Mouse (Mus musculus): Measurements from ENCODE around the gene Nav3. TPM values are rescaled to one million over a fixed set of nuclear protein-coding genes. Genes with fewer than 3 reads are reported as not detected.

The Nav3 gene
- polyA plus RNA-seq, 1 experiment from 2014 or later: 0.96 TPM

DNA sequence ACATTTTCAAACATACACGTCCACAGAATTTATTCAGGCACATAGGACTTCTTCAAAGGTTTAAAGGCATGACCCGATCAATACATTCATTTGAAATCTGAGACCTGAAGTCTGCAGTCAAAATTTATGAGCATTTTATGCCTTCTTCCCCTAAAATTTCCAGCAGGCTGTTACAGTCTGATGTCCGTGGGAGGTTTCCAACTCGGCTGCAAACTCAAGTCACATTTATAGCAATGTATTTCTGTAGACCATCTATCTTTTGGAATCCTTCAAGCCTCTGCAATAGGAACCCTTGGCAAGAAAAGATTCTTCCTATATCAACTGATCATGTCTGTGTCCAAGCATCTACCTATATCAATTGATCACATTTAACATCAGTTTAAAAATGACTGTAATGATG is 13.4 kb upstream of the Nav3 start:
- no peak overlapping the region for H3K9ac ChIP-seq (ENCODE audit: low read length)
- WGBS: 68% methylated on average over 4 of the region's 4 CpGs
- no peaks in the 10 kb centered on the region for H3K27me3 ChIP-seq (ENCODE audit: control insufficient read depth, insufficient read depth, low read length)
- H3K27ac ChIP-seq (replicated peaks): no peak overlapping the region
- H3K36me3 ChIP-seq (ENCODE audit: control insufficient read depth, insufficient read depth, low read length): no peaks in the 10 kb centered on the region
- TF ChIP-seq EP300 (optimal IDR thresholded peaks at IDR 0.05) (no peak), CTCF (IDR thresholded peaks at IDR 0.05; ENCODE audit: low read depth) (no peak)
- H3K4me1 ChIP-seq (replicated peaks; ENCODE audit: control insufficient read depth, insufficient read depth): no peaks in the 10 kb centered on the region
- DNase-seq (ENCODE audit: low spot score): no peak
- H3K9me3 ChIP-seq (ENCODE audit: control insufficient read depth, low read length): no peaks in the 10 kb centered on the region
- H3K4me2 ChIP-seq (replicated peaks; ENCODE audit: low read depth): no peak overlapping the region
- ATAC-seq (ENCODE audit: low FRiP score, low TSS enrichment): no peak
- no peak overlapping the region for H3K4me3 ChIP-seq (ENCODE audit: low read depth, low read length)

DNA sequence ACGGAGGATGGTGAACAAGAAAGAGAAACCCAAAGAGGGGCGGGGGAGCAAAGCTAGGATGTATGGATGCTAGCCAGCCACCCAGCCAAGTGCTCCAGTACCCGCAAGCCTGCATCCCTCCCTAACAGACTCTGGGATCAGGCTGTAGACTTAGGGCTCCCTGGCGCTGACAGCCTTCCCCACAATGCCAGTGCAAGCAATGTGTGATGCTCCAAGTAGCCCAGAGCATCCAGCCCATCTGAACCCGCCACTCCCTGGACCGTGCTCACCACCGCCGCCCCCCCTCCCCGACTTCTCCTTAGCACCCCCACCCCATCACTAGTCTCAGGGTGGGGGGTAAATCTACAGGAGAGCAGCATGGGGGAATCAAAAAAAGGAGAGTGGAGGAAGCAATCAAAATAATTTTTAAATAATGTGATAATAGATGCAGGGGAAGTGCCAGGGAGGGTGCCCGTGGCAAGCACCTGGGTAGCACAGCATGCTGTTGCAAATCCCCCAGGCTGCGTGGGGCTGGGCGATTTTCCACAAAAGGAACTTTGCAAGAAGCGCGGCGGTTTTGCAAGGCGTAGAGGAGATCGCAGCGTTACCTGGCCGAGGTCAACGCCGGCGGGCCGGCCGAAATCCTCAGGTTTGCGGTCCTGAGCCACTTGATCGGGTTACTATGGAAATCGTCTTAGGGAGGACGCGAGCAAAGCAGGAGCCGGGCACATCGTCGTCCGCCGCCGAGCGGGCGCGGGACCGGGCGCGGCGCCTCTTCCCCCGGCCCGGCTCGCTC is 754 bp downstream of the Nav3 start:
- peak; percentile 14 for DNase-seq (ENCODE audit: low spot score)
- Histone ChIP-seq H3K36me3 (ENCODE audit: control insufficient read depth, insufficient read depth, low read length) (no peaks in the 10 kb centered on the region), H3K27me3 (ENCODE audit: control insufficient read depth, insufficient read depth, low read length) (no peaks in the 10 kb centered on the region), H3K4me1 (replicated peaks; ENCODE audit: control insufficient read depth, insufficient read depth) (no peaks in the 10 kb centered on the region), H3K4me3 (ENCODE audit: low read depth, low read length) (peak overlapping the region; percentile 53), H3K9ac (ENCODE audit: low read length) (peak overlapping the region; percentile 63), H3K9me3 (ENCODE audit: control insufficient read depth, low read length) (no peaks in the 10 kb centered on the region), H3K27ac (replicated peaks) (no peak overlapping the region), H3K4me2 (replicated peaks; ENCODE audit: low read depth) (peak overlapping the region; percentile 88)
- ATAC-seq (ENCODE audit: low FRiP score, low TSS enrichment): peak; percentile 24; the same call in 1 of the 2 replicates
- TF ChIP-seq CTCF (IDR thresholded peaks at IDR 0.05; ENCODE audit: low read depth): no peak
- TF ChIP-seq EP300 (optimal IDR thresholded peaks at IDR 0.05): no peak
- WGBS: 1% methylated on average over 45 of the region's 45 CpGs

DNA sequence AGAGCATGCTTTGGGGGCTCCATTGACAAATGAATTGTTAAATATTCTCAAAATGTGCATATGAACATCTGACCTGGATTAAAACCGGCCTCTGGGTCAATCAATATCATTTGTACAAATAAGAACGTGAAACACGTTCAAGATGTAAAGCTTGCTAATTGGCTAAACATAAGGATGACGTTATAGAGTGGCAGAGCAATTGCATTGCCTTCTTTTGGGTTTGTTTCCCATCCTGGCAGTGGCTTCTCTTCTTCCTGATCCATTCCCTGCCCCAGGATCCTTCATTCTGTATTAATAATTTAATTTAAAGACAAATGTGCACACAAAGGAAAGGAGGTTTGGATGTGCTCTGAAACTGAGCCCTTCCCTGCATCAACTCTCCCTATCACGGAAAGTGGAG is 2.4 kb downstream of the Nav3 start:
- Histone ChIP-seq H3K9me3 (ENCODE audit: control insufficient read depth, low read length) (no peaks in the 10 kb centered on the region), H3K4me2 (replicated peaks; ENCODE audit: low read depth) (no peak overlapping the region), H3K36me3 (ENCODE audit: control insufficient read depth, insufficient read depth, low read length) (no peaks in the 10 kb centered on the region), H3K9ac (ENCODE audit: low read length) (no peak overlapping the region), H3K27me3 (ENCODE audit: control insufficient read depth, insufficient read depth, low read length) (no peaks in the 10 kb centered on the region), H3K27ac (replicated peaks) (no peak overlapping the region), H3K4me3 (ENCODE audit: low read depth, low read length) (no peak overlapping the region), H3K4me1 (replicated peaks; ENCODE audit: control insufficient read depth, insufficient read depth) (no peaks in the 10 kb centered on the region)
- ATAC-seq (ENCODE audit: low FRiP score, low TSS enrichment): no peak
- TF ChIP-seq EP300 (optimal IDR thresholded peaks at IDR 0.05): no peak
- no peak for TF ChIP-seq CTCF (IDR thresholded peaks at IDR 0.05; ENCODE audit: low read depth)
- no peak for DNase-seq (ENCODE audit: low spot score)
- WGBS: 58% methylated on average over 5 of the region's 5 CpGs

DNA sequence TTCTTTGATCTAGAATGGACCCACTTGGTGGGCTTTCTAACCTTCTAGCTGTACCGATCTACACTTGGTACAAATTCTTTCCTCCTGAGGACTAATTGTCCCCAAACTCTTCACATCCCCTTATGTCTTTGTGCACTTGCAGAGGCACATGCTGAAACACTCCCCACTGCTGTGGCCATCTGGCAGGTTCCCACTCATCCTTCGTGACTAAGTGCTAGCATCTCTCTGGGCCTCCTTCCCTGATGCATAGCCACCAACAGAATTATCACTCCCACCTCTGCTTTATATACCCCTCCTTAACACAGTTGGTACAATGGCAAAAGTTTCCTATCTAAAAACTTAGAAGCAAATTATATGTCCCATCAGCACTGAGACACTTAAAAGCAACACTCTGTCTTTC is 15.6 kb downstream of the Nav3 start:
- no peak for ATAC-seq (ENCODE audit: low FRiP score, low TSS enrichment)
- H3K9ac ChIP-seq (ENCODE audit: low read length): no peak overlapping the region
- H3K9me3 ChIP-seq (ENCODE audit: control insufficient read depth, low read length): no peaks in the 10 kb centered on the region
- H3K4me3 ChIP-seq (ENCODE audit: low read depth, low read length): no peak overlapping the region
- H3K4me2 ChIP-seq (replicated peaks; ENCODE audit: low read depth): no peak overlapping the region
- no peaks in the 10 kb centered on the region for H3K4me1 ChIP-seq (replicated peaks; ENCODE audit: control insufficient read depth, insufficient read depth)
- H3K27me3 ChIP-seq (ENCODE audit: control insufficient read depth, insufficient read depth, low read length): no peaks in the 10 kb centered on the region
- no peak for TF ChIP-seq CTCF (IDR thresholded peaks at IDR 0.05; ENCODE audit: low read depth)
- no peak for TF ChIP-seq EP300 (optimal IDR thresholded peaks at IDR 0.05)
- H3K27ac ChIP-seq (replicated peaks): no peak overlapping the region
- H3K36me3 ChIP-seq (ENCODE audit: control insufficient read depth, insufficient read depth, low read length): no peaks in the 10 kb centered on the region
- WGBS: 86% methylated on average over 2 of the region's 2 CpGs
- DNase-seq (ENCODE audit: low spot score): no peak

DNA sequence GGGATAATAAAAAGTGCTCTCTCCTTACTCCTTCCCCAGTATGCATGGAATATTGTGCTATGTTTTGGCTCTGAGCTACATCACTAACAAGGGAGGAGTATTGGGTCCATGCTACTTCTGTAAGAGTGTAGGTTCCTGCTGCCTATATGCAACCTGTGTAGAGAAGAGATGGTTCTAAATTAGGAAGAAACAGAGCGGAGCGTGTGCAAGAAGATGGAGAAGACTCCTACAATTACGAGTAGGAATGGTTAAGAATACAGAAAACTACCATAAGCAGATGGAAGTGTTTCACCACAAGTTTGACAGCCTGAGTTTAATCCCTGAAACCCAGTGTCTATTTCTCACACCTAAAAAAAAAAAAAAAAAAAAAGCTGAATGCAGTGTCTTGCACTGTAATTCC is 24.9 kb downstream of the Nav3 start:
- no peak for DNase-seq (ENCODE audit: low spot score)
- H3K27me3 ChIP-seq (ENCODE audit: control insufficient read depth, insufficient read depth, low read length): no peaks in the 10 kb centered on the region
- no peaks in the 10 kb centered on the region for H3K9me3 ChIP-seq (ENCODE audit: control insufficient read depth, low read length)
- ATAC-seq (ENCODE audit: low FRiP score, low TSS enrichment): no peak
- H3K4me1 ChIP-seq (replicated peaks; ENCODE audit: control insufficient read depth, insufficient read depth): no peaks in the 10 kb centered on the region
- TF ChIP-seq CTCF (IDR thresholded peaks at IDR 0.05; ENCODE audit: low read depth) (no peak), EP300 (optimal IDR thresholded peaks at IDR 0.05) (no peak)
- 91% methylated on average over 3 of the region's 3 CpGs for WGBS
- H3K27ac ChIP-seq (replicated peaks): no peak overlapping the region
- H3K36me3 ChIP-seq (ENCODE audit: control insufficient read depth, insufficient read depth, low read length): no peaks in the 10 kb centered on the region
- H3K4me2 ChIP-seq (replicated peaks; ENCODE audit: low read depth): no peak overlapping the region
- H3K9ac ChIP-seq (ENCODE audit: low read length): no peak overlapping the region
- no peak overlapping the region for H3K4me3 ChIP-seq (ENCODE audit: low read depth, low read length)

DNA sequence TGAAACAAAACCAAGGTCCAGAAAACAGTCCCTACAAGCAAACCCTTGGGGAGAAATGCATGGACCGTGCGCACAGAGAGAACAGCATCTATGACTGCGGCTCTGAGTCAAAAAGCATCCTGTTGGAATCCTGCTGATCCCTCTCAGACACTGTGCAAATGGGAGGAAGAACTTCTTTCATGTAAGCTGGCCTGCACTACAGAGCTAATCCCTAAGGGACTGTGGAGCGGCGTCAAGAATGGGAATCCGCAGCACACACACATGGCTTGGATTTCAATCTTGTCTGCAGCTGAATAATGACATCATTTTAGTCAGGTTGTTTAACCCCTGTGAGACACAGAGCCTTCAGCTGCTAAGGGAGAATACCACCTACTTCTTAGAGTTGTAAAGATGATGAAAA is 26.4 kb downstream of the Nav3 start:
- DNase-seq (ENCODE audit: low spot score): no peak
- Histone ChIP-seq H3K9ac (ENCODE audit: low read length) (no peak overlapping the region), H3K4me1 (replicated peaks; ENCODE audit: control insufficient read depth, insufficient read depth) (no peaks in the 10 kb centered on the region), H3K9me3 (ENCODE audit: control insufficient read depth, low read length) (no peaks in the 10 kb centered on the region), H3K27ac (replicated peaks) (no peak overlapping the region), H3K36me3 (ENCODE audit: control insufficient read depth, insufficient read depth, low read length) (no peaks in the 10 kb centered on the region), H3K27me3 (ENCODE audit: control insufficient read depth, insufficient read depth, low read length) (no peaks in the 10 kb centered on the region), H3K4me3 (ENCODE audit: low read depth, low read length) (no peak overlapping the region), H3K4me2 (replicated peaks; ENCODE audit: low read depth) (no peak overlapping the region)
- 70% methylated on average over 6 of the region's 6 CpGs for WGBS
- TF ChIP-seq CTCF (IDR thresholded peaks at IDR 0.05; ENCODE audit: low read depth): no peak
- no peak for TF ChIP-seq EP300 (optimal IDR thresholded peaks at IDR 0.05)
- ATAC-seq (ENCODE audit: low FRiP score, low TSS enrichment): no peak
